In genomic region chr11:98836651-98837141, GRCm38 (mm10) we compare ENCODE assay signal across 8 mouse cellular contexts. TPM values are rescaled to one million over a fixed set of nuclear protein-coding genes. Genes with fewer than 3 reads are reported as not detected.
DNase-seq lines count a peak whose midpoint lies in the region; ATAC-seq and TF ChIP-seq lines count a peak whose summit lies in the region.

Rapgefl1 (plus strand) TSS chr11:98836785.

- peak; percentile 84 for DNase-seq in 416B (ENCODE audit: low read depth)
- peak; percentile 88 to 92 for DNase-seq in adrenal gland, postnatal 36 days
- peak; percentile 85 to 88 for DNase-seq in heart, adult 2 months
- peak; percentile 66 to 84 for DNase-seq in kidney, adult 8-10 months
- peak; percentile 45 to 75 for DNase-seq in monocyte, adult 2 months (ENCODE audit: low read depth in 1 of 2, low spot score in 2 of 2)
- DNase-seq in spleen, postnatal 14 days (ENCODE audit: low spot score in 2 of 2), result peak; percentile 66 to 69

- peak; percentile 82 for ATAC-seq in embryonic facial prominence, embryonic 12.5 days (ENCODE audit: insufficient number of reproducible peaks, insufficient read depth, low FRiP score, low TSS enrichment)
- peak; percentile 79 for ATAC-seq in limb, embryonic 15.5 days (ENCODE audit: insufficient number of reproducible peaks, low FRiP score, low TSS enrichment, low read depth)

- peaks cover 14% of the 10 kb centered on the region; the same call in 1 of the 2 replicates for H3K4me1 ChIP-seq in embryonic facial prominence, embryonic 12.5 days
- peaks cover 1% of the 10 kb centered on the region; the same call in 1 of the 2 replicates for H3K4me1 ChIP-seq in heart, adult 2 months (ENCODE audit: control insufficient read depth, insufficient read depth, low read length)
- peaks cover 37% of the 10 kb centered on the region for H3K4me1 ChIP-seq in limb, embryonic 15.5 days

- no peak for TF ChIP-seq EP300 in heart, adult 2 months (IDR thresholded peaks at IDR 0.05; ENCODE audit: insufficient read depth, low read depth, low read length)

- intact Hi-C loops in heart, adult 2 months (cut with DNase I), result no loop called here

- WGBS in embryonic facial prominence, embryonic 12.5 days, result 1% methylated on average over 44 of the region's 48 CpGs
- WGBS in heart, adult 2 months, result 0% methylated on average over 36 of the region's 48 CpGs
- WGBS in limb, embryonic 15.5 days, result under 1% methylated on average over 45 of the region's 48 CpGs

- peak within 1 kb of the TSS; percentile 71 for H3K9ac ChIP-seq in embryonic facial prominence, embryonic 12.5 days
- H3K9ac ChIP-seq in heart, adult 2 months (ENCODE audit: low read depth, low read length), result peak within 1 kb of the TSS; percentile 72
- peak within 1 kb of the TSS; percentile 78 for H3K9ac ChIP-seq in limb, embryonic 15.5 days

- H3K4me2 ChIP-seq in embryonic facial prominence, embryonic 12.5 days (replicated peaks), result peak within 1 kb of the TSS; percentile 99
- H3K4me2 ChIP-seq in limb, embryonic 15.5 days, result peak within 1 kb of the TSS; percentile 98

- H3K27ac ChIP-seq in embryonic facial prominence, embryonic 12.5 days, result no peak within 1 kb of the TSS
- H3K27ac ChIP-seq in heart, adult 2 months, result no peak within 1 kb of the TSS; the same call in 1 of the 2 replicates
- H3K27ac ChIP-seq in limb, embryonic 15.5 days, result peak within 1 kb of the TSS; percentile 81

- H3K36me3 ChIP-seq in embryonic facial prominence, embryonic 12.5 days, result peaks cover 29% of the 10 kb centered on the region
- no peaks in the 10 kb centered on the region for H3K36me3 ChIP-seq in heart, adult 2 months (ENCODE audit: control insufficient read depth, insufficient read depth, low read length)
- peaks cover 27% of the 10 kb centered on the region for H3K36me3 ChIP-seq in limb, embryonic 15.5 days

- no peak for TF ChIP-seq CTCF in heart, adult 2 months (IDR thresholded peaks at IDR 0.05)

- peaks cover 32% of the 10 kb centered on the region for H3K27me3 ChIP-seq in embryonic facial prominence, embryonic 12.5 days
- H3K27me3 ChIP-seq in heart, adult 2 months (ENCODE audit: control insufficient read depth, insufficient read depth, low read length), result no peaks in the 10 kb centered on the region
- no peaks in the 10 kb centered on the region for H3K27me3 ChIP-seq in limb, embryonic 15.5 days

- H3K79me2 ChIP-seq in heart, adult 2 months (replicated peaks; ENCODE audit: control insufficient read depth, insufficient read depth, low read length), result no peaks in the 10 kb centered on the region

- peak within 1 kb of the TSS; percentile 70 for H3K4me3 ChIP-seq in embryonic facial prominence, embryonic 12.5 days
- peak within 1 kb of the TSS; percentile 59 for H3K4me3 ChIP-seq in heart, adult 2 months
- H3K4me3 ChIP-seq in limb, embryonic 15.5 days, result peak within 1 kb of the TSS; percentile 92

- no peak for TF ChIP-seq POLR2A in heart, adult 2 months (IDR thresholded peaks at IDR 0.05; ENCODE audit: insufficient read depth, low read depth, low read length)

- H3K9me3 ChIP-seq in embryonic facial prominence, embryonic 12.5 days, result no peaks in the 10 kb centered on the region
- H3K9me3 ChIP-seq in limb, embryonic 15.5 days, result no peaks in the 10 kb centered on the region

RNA-seq across cellular contexts. Expression of gene Rapgefl1, which starts in this region (rescaled TPM):
- under 1 TPM; 0.46 to 0.69 TPM for total RNA-seq in adrenal gland, postnatal 36 days (2021)
- polyA plus RNA-seq in embryonic facial prominence, embryonic 12.5 days (2016; fragmentation: Nextera tagmentation; extraction: Ambion mirVana), result 2.6 and 3.1 TPM in 2 replicates
- total RNA-seq in heart, adult 2 months (2021), result under 1 TPM; 0.50 to 0.77 TPM
- polyA plus RNA-seq in heart, adult 2 months (2012; rRNA removed), result 2.8 and 3.0 TPM in 2 replicates
- 11.1 TPM in 2 replicates for polyA plus RNA-seq in limb, embryonic 15.5 days (2015; fragmentation: Nextera tagmentation; extraction: Ambion mirVana)

Comparison
In these comparisons a context has a peak if more than half of its experiments do, and no peak if none do; other contexts are left out.
1. Peak in DNase-seq in adrenal gland, postnatal 36 days; RNA of the gene not detected or under 1 TPM.